Mouse (Mus musculus) liver, embryonic 14.5 days (tissue): ENCODE data around the gene Eva1c. TPM values are rescaled to one million over a fixed set of nuclear protein-coding genes. Genes with fewer than 3 reads are reported as not detected.

ENCODE experiments used
- ATAC-seq: fragments of 200-750 bp; cut with Nextera tagmentation; 2 replicates; pipeline ENCODE4 v1.8.0; 2017; ENCODE audit warnings: moderate number of reproducible peaks, mild to moderate bottlenecking, moderate library complexity; ENCODE audit not compliant: insufficient read depth
- DNase-seq, 3 experiments: peaks; one replicate each; pipeline ENCODE4 v3.0.0-alpha.2; 2012 to 2013; ENCODE audit warnings: low read depth in 3 of 3, low spot score in 3 of 3
- H3K27ac ChIP-seq: fragments of 300-500 bp; sonication (generic); 2 replicates; pipeline ENCODE4 v1.5.1; 2014; ENCODE audit warnings: moderate library complexity, mild to moderate bottlenecking, control low read depth, inconsistent platforms
- H3K27me3 ChIP-seq: fragments of 300-500 bp; sonication (generic); 2 replicates; pipeline ENCODE4 v1.6.1; 2014; ENCODE audit warnings: mild to moderate bottlenecking, low read length, moderate library complexity; ENCODE audit not compliant: control insufficient read depth, insufficient read depth
- H3K36me3 ChIP-seq: fragments of 300-500 bp; sonication (generic); replicated peaks from 2 replicates; pipeline ENCODE4 v1.6.1; 2014; ENCODE audit warnings: low read depth; ENCODE audit not compliant: control insufficient read depth, insufficient read depth
- H3K4me1 ChIP-seq, 2 experiments: fragments of 200-500 bp in 1 of 2; fragments of 300-500 bp in 1 of 2; sonication (generic) in 1 of 2; replicated peaks; 2 replicates each; pipeline ENCODE4 v1.6.1; 2012 to 2014; ENCODE audit warnings: antibody characterized with exemption in 1 of 2, inconsistent platforms in 1 of 2, low read length in 1 of 2; ENCODE audit not compliant: control insufficient read depth in 2 of 2, insufficient read depth in 2 of 2
- H3K4me2 ChIP-seq: fragments of 300-500 bp; sonication (generic); 2 replicates; pipeline ENCODE4 v1.6.1; 2014; ENCODE audit warnings: low read depth, mild to moderate bottlenecking, control low read depth, moderate library complexity
- H3K4me3 ChIP-seq, 2 experiments: fragments of 200-500 bp in 1 of 2; fragments of 300-500 bp in 1 of 2; sonication (generic) in 1 of 2; 2 replicates each; pipeline ENCODE4 v1.5.1; 2012 to 2014; ENCODE audit warnings: low read depth in 2 of 2, low read length in 2 of 2, mild to moderate bottlenecking in 2 of 2, control low read depth in 1 of 2, inconsistent platforms in 1 of 2, moderate library complexity in 1 of 2; ENCODE audit not compliant: insufficient read depth in 1 of 2
- H3K9ac ChIP-seq: fragments of 300-500 bp; sonication (generic); replicated peaks from 2 replicates; pipeline ENCODE4 v1.6.1; 2014; ENCODE audit warnings: mild to moderate bottlenecking, control low read depth, moderate library complexity
- H3K9me3 ChIP-seq: fragments of 300-500 bp; sonication (generic); 2 replicates; pipeline ENCODE4 v1.6.1; 2016; ENCODE audit warnings: low read length, mixed read lengths; ENCODE audit not compliant: control insufficient read depth
- CTCF ChIP-seq: IDR thresholded peaks from 2 replicates; pipeline ENCODE4 v1.5.1; 2016; ENCODE audit warnings: antibody characterized with exemption, low read depth, control low read depth
- EP300 ChIP-seq: IDR thresholded peaks from 2 replicates; pipeline ENCODE4 v1.6.1; 2016; ENCODE audit warnings: antibody characterized with exemption, low read depth
- WGBS: fragments of 180-500 bp; shearing (Covaris S2); extraction: QIAGEN DNeasy Blood & Tissue Kit; methylation state at CpG from one replicate; pipeline ENCODE4 v1.1.7; 2014; ENCODE audit not compliant: insufficient replicate concordance; 5-methylcytosine and 5-hydroxymethylcytosine counted together
- polyA plus RNA-seq, 2 experiments: library from polyadenylated mRNA; depleted of rRNA in 1 of 2; stranded (reverse) in 1 of 2; unstranded in 1 of 2; fragments of >200 nt; fragmentation: Nextera tagmentation in 1 of 2; extraction: Ambion mirVana in 1 of 2; gene quantifications; 2 replicates each; pipeline versions ENCODE4 v1.2.1 to v1.2.3; 2012 to 2014

Gene Eva1c
- polyA plus RNA-seq, 2 experiments, result 0.11 to 0.23 TPM

DNA sequence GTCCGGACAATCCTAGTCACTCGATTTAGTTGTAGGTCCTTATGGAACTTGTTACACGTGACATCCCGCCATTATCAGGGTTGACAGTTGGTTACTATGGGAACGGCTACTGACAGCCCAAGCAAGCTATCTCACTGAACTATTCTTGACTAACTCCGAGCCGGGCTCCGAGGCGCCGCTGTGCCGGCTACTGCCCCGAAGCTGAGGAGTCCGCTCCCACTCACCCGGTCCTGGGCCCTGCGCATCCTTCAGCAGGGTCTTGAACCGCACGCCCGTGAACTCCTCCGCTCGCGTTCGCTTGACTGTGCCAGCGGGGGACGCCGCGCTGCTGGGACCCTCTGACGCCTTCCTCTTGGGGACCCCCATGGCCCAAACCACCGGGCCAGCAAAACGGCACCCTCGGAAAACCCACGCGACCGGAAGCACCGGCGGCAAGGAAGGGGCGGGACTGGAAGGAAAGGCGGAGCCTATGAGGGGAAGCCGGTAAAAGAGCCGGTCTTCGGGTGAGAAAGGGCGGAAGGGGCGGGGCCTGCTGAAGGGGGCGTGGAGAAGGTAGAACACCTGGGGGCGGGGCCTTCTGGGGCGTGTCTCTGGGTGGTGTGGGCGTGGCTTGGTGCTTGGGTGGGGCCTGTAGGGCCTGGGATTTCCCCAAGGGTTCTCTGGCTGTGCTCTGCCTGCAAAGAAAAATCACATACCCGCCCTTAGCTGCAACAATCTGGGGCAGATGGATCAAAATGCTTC is 16.4 kb upstream of the Eva1c start, which contains the start of gene Urb1:
Gene Urb1 (minus strand): TSS at position 439 of the 741 bp plus-strand sequence.
- Histone ChIP-seq H3K4me3 (peak within 1 kb of the TSS; percentile 75 to 80), H3K36me3 (no peaks in the 10 kb centered on the region), H3K27ac (peak within 1 kb of the TSS; percentile 30), H3K9me3 (no peaks in the 10 kb centered on the region), H3K9ac (peak within 1 kb of the TSS; percentile 60), H3K4me1 (peaks cover 15 to 31% of the 10 kb centered on the region in 2 experiments), H3K27me3 (no peaks in the 10 kb centered on the region; the same call in 1 of the 2 replicates), H3K4me2 (peak within 1 kb of the TSS; percentile 64)
- peak; percentile 80 to 92 (median 83) for DNase-seq
- TF ChIP-seq EP300 (no peak), CTCF (no peak)
- under 1% methylated on average over 47 of the region's 47 CpGs for WGBS
- peak; percentile 92 for ATAC-seq

DNA sequence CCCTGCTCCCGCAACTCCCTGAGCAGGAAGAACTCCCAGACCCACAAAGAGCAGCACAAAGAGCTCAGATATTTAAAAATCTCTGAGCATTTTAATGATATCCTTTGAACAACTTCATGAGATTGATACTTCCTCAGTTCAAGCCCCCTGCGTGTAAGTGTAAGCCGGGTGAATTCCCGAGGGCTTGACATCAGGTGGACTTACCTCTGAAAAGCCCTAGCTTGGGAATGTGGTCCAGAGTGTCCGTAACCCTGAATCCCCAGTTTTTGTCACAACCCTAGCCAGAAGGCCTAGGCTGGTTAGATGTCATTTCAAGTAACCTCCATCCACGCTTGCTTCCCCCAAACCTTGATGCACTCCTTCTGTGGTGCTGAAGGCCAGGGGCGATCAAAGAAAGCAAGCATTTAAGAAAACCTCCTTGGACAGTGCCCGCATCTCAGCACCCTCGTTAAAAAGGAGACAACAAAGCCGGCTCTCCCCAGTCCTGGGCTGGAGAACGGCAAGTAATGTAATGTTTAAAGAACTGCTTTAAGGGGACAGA is 15.7 kb upstream of the Eva1c start:
- Histone ChIP-seq H3K4me2 (peak overlapping the region; percentile 64), H3K9me3 (no peaks in the 10 kb centered on the region), H3K27me3 (no peaks in the 10 kb centered on the region; the same call in 1 of the 2 replicates), H3K4me1 (peaks cover 14 to 27% of the 10 kb centered on the region in 2 experiments), H3K36me3 (no peaks in the 10 kb centered on the region), H3K27ac (no peak overlapping the region), H3K4me3 (peak overlapping the region; percentile 75 to 80), H3K9ac (peak overlapping the region; percentile 15; the same call in 1 of the 2 replicates)
- DNase-seq (no peak), ATAC-seq (no peak)
- TF ChIP-seq CTCF (no peak), EP300 (no peak)
- 51% methylated on average over 11 of the region's 11 CpGs for WGBS

DNA sequence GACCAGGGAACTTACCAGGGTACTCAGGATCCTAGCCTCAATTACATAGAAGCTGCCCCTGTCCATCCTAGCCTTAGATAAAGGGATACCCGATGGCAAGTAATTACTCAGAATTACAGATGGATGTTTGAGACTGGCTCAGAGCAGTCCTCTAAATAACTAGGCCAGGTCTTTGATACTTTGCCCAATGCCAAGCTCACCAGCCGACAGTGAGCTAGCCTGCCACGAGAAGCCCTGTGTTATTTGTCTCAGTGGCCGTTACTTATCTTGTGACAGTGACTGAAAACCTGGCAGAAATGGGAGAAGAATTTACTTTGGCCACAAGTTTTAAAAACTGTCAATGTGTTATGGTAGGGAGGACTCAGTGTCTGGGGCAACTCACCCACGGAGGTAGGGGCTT is 14.4 kb upstream of the Eva1c start:
- Histone ChIP-seq H3K36me3 (no peaks in the 10 kb centered on the region), H3K9me3 (no peaks in the 10 kb centered on the region), H3K27ac (no peak overlapping the region), H3K9ac (no peak overlapping the region), H3K27me3 (no peaks in the 10 kb centered on the region; the same call in 1 of the 2 replicates), H3K4me1 (peaks cover 8 to 20% of the 10 kb centered on the region in 2 experiments), H3K4me3 (no peak overlapping the region), H3K4me2 (no peak overlapping the region)
- 55% methylated on average over 5 of the region's 5 CpGs for WGBS
- no peak for DNase-seq
- no peak for ATAC-seq
- TF ChIP-seq EP300 (no peak), CTCF (no peak)

DNA sequence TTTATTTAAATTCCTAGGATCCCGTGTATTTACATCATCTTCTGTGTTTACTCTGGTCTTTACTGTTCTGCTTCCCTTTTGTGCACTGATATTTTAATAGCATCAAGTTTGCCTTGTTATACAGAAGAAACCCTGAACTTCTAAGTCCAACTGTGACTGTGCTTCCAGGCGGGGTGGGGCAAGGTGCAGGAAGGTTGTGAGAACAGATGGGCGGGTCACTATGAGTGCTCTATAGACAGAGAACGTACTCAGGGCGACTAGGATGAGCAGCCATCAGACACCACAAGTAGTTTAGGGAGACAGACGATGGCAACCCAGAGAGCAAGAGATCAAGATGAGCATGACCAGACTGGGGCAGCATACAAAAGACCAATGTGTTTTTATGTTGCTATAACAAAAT is 6.2 kb upstream of the Eva1c start:
- Histone ChIP-seq H3K27me3 (peaks cover 2% of the 10 kb centered on the region; the same call in 1 of the 2 replicates), H3K36me3 (no peaks in the 10 kb centered on the region), H3K9ac (no peak overlapping the region), H3K9me3 (no peaks in the 10 kb centered on the region), H3K4me2 (no peak overlapping the region), H3K4me3 (no peak overlapping the region), H3K4me1 (peaks cover 21 to 36% of the 10 kb centered on the region in 2 experiments), H3K27ac (no peak overlapping the region)
- DNase-seq (no peak), ATAC-seq (no peak)
- TF ChIP-seq CTCF, result no peak
- no peak for TF ChIP-seq EP300
- 60% methylated on average over 6 of the region's 6 CpGs for WGBS

DNA sequence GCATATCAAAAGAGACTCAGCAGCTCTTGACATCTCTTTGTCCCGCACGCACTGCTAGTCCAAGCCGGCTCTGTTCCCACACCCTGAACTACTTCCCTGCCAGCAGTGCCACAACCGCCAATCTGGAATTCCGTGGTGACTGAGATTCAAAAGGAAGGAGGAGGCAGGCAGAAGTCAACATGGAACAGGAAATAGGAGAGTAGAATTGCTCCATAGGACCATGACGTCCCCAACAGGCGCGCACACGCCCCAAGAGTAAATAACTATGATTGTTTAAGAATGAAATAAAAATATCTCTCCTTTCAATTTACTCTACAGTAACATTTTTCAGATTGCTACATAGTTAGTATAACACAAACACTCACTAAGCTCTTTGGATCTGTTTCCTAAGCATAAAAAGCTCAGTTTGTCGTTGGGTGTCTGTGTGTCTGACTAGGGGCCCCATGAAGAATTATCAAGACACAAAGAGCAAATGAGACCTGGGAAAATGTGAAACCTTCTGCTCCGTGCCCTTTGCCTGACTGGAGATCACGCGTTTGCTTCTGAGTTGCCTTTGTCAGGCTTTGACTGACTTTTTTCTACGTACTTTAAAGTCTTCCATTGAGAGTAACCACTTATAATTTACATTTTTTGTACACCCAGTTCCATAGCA is 5.3 kb upstream of the Eva1c start:
- WGBS, result 73% methylated on average over 14 of the region's 14 CpGs
- Histone ChIP-seq H3K9ac (no peak overlapping the region), H3K36me3 (no peaks in the 10 kb centered on the region), H3K4me1 (peaks cover 21 to 36% of the 10 kb centered on the region in 2 experiments), H3K27ac (no peak overlapping the region), H3K27me3 (peaks cover 2% of the 10 kb centered on the region; the same call in 1 of the 2 replicates), H3K9me3 (no peaks in the 10 kb centered on the region), H3K4me2 (no peak overlapping the region), H3K4me3 (no peak overlapping the region)
- ATAC-seq (no peak), DNase-seq (no peak)
- TF ChIP-seq EP300, result no peak
- no peak for TF ChIP-seq CTCF
